Mouse (Mus musculus): ENCODE measurements around the gene Spib.

Gene Spib

GRCm38 (mm10) chr7:44548497-44549087 lies 16.7 kb upstream of the Spib start, which contains the start of gene Pold1:
Pold1 (minus strand) TSS chr7:44548849.
- DNase-seq (ENCODE audit: low spot score in 2 of 2), result peak; percentile 99 to 100

- peak in 1 of 2 experiments; percentile 51 for DNase-seq (ENCODE audit: low spot score in 2 of 2)
Observed at GRCm38 (mm10) chr7:44547725-44548124, 15.9 kb upstream of the Spib start.

DNA sequence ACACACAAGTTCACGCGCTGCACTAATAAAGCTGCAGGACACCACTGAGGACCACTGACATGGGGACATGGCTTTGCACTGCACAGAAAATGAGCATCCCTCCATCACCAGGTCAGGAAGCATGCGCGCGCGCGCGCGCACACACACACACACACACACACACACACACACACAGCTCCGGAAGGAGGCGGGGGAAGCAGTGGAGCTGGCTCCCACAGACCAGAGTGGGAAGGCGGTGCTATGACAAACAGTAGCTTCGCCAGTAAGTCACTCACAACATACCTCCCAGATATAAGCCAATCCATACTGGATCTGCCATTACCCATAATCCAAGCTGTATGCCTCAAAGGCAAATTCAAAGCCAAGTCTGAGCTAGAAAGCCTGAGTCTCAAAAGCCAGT lies 15.2 kb upstream of the Spib start:
- DNase-seq (ENCODE audit: low spot score in 2 of 2), result peak in 1 of 2 experiments; percentile 44

DNA sequence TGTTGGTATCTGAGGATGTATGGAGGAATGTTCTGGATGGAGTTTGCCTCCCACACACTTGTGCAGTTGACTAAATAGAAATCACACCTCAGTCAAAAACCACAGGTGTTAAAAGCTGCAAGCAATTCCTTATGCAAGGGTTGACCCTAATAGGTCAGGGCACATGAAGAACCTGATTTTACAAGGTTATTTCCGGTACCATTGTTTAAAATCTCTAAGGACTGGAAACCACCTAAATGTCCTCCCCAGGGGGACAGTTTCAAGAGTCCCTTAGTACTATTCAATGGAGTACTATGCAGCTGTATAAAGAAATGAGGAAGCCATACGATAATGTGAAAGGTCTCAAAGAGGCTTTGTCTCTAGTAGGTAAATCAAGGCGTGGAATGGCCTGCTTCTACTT lies 14.4 kb upstream of the Spib start:
- no peak for DNase-seq (ENCODE audit: low spot score in 2 of 2)

DNA sequence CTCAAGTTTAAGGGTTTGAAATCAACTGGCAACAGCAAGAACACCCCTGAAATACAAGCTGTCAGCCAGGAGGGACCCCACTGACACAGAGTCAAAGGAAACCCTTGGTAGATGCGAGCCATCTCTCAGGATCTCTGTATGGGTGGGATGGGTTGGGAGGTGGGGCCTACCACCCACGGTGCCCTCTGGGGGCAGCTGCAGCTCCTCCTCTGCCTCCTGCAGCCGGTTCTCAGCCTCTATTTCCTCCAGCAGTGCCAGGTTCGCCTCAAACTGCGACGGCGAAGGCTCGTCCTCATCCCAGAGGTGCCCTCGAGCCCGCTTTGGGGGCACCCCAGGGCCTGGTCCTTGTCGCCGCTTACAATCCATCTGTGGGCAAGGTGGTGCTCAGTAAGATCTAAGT lies 11.2 kb upstream of the Spib start:
- no peak for DNase-seq (ENCODE audit: low spot score in 2 of 2)

GRCm38 (mm10) chr7:44542555-44542954 lies 10.7 kb upstream of the Spib start:
- DNase-seq (ENCODE audit: low spot score in 2 of 2), result no peak

DNA sequence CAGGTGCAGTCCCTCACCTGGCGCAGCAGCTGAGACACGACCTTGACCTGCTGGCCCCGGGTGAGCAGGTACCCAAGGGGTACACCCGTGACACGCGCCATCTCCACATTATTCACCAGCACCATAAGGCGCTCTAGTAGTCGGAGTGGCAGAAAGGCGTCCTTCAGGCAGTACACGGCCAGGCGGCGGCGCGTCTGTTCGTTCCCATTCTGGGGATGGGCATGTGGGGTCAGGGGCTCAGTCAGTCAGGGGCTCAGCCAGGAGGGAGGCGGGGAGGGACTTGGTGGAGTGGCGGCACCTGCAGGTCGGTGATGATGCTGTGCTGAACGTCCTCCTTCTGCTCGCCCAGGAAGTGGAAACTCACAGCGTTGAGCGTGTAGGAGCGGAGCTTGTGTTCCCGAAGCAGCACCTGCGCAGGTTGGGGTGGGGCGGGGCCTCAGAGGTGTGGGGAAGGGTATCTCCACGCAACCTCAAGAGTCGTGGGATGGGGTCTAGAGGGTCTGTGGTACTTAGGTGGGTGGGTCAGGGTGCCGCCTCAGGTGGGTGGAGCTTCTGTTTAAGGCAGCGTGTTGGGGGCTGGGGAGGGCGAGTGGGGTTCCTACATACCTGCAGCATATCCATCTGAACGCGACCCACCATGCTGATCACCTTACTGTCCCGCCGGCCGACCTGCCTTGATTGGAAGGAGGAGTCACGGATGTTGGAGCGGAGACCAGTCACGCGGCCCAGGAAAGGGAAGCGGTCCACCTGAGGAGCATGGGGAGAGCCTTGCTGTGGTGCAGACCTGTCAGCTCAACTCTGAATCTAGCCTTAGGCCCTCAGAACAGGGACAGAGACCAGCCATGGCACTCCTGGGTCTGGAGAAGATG lies 7.1 kb upstream of the Spib start:
- peak in 1 of 2 experiments; percentile 19 for DNase-seq (ENCODE audit: low spot score in 2 of 2)

- DNase-seq (ENCODE audit: low spot score in 2 of 2), result peak in 1 of 2 experiments; percentile 13
Observed at GRCm38 (mm10) chr7:44537496-44537895, 5.6 kb upstream of the Spib start.

- peak in 1 of 2 experiments; percentile 13 for DNase-seq (ENCODE audit: low spot score in 2 of 2)
Observed at GRCm38 (mm10) chr7:44537009-44537408, 5.1 kb upstream of the Spib start.

DNA sequence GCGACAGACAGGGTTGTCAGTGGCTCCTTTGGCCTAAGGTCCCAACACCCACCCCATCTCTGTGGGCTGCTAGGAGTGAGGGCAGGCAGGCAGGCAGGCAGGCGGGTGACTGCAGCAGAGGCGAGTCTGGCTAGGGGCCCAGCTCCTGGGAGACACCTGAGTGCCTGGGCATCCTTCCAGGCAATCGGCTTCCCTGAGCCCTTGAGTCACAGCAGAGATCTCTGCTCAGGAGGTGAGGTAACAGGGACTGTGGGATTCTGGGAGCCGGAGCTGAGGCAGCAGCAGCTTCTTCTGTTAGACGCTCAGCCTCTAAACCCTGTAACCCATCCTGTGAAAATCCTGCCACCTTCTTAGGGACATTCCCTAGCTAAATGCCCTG lies 4.7 kb upstream of the Spib start:
- DNase-seq (ENCODE audit: low spot score in 2 of 2), result no peak

DNA sequence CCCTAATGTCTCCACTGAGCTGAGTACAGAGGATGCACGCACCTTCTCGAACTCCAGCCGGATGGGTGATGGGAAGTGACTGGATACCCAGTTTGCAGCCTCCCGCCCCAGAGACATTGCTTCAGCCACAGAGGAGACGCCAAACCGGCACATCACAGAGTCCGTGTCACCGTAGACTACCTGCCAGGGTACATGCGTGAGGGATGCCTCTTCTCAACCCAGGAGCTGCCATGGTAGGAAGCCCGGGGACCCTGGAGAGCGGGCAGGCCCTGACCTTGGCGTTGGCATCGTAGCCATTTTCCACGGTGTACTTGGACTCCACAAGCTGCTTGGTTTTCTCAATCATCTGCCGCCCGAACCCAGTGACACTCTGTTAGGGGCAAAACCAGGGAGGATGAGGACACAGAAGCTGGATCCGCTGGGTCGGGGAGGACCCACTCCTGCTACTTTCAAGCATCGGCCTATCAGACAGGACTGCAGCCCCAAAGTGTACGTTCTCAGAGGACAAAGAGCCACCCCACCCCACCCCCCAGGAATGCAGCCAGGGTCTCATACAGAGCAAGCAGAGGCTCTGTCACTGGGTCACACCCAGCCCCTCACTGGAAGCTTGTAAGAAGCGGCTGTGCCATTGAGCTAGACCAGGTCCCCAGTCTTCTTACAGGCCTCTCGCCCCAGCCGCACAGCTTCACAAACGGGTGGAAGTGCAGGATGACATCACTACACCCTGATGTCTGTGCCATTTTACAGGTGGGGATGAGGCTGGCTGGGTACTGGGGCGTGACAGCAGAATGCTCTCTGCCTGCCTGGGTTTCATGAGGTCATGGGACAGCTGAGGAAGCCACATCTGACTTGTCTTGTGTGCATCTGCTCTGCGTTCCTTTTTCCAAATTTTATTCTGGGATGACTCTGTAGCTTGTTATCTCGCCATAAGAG lies 4.1 kb upstream of the Spib start:
- peak in 1 of 2 experiments; percentile 56 for DNase-seq (ENCODE audit: low spot score in 2 of 2)

- peak in 1 of 2 experiments; percentile 47 for DNase-seq (ENCODE audit: low spot score in 2 of 2)
Observed at GRCm38 (mm10) chr7:44534656-44535441, 3.0 kb upstream of the Spib start.

DNA sequence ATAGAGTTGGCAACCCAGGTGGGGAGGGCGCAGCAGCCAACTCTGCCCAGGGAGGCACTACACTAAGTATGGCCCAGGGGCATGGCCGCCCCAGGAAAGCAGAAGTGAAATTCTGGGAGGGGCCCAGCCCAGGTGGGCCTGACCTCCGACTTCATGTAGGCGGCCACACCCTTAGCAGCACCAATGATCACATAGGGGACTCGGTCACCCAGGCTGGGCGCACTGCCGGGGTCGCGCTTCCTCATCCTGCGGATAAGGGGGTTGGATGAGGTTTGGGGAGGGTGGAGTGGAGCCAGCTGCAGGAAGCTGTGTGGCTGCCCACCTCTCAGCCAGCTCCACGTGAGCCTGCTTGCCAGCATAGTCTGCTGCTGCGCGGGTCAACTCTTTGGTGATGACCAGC lies 2.4 kb upstream of the Spib start:
- DNase-seq (ENCODE audit: low spot score in 2 of 2), result peak in 1 of 2 experiments; percentile 80

- DNase-seq (ENCODE audit: low spot score in 2 of 2), result no peak
Observed at GRCm38 (mm10) chr7:44533746-44534045, 1.8 kb upstream of the Spib start.

- DNase-seq (ENCODE audit: low spot score in 2 of 2), result peak in 1 of 2 experiments; percentile 64
Observed at GRCm38 (mm10) chr7:44532918-44533745, 1.3 kb upstream of the Spib start.

DNA sequence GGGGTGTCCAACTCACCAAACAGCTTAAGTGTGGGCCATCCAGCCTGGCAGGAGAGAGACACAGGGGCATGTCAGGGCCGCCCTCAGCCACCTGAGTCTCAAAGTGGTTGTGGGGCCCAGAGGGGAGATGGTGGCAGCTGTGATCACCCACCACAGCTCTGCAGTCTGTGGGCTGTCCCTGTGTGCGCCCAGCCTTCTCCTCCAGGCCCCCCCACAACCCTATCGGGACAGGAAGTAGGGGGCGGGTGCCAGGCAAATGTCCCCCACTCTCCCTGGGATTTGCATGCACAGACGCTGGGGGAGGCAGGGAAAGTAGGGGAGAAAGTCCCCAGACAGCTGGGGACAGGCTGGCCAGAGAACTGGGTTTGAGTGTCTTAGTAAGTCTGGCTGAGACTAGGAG lies 664 bp downstream of the Spib start:
- peak in 1 of 2 experiments; percentile 71 for DNase-seq (ENCODE audit: low spot score in 2 of 2)

- DNase-seq (ENCODE audit: low spot score in 2 of 2), result no peak
Observed at GRCm38 (mm10) chr7:44530507-44530906, 1.4 kb downstream of the Spib start.

GRCm38 (mm10) chr7:44529518-44529917 lies 2.4 kb downstream of the Spib start:
- DNase-seq (ENCODE audit: low spot score in 2 of 2), result peak in 1 of 2 experiments; percentile 48

DNA sequence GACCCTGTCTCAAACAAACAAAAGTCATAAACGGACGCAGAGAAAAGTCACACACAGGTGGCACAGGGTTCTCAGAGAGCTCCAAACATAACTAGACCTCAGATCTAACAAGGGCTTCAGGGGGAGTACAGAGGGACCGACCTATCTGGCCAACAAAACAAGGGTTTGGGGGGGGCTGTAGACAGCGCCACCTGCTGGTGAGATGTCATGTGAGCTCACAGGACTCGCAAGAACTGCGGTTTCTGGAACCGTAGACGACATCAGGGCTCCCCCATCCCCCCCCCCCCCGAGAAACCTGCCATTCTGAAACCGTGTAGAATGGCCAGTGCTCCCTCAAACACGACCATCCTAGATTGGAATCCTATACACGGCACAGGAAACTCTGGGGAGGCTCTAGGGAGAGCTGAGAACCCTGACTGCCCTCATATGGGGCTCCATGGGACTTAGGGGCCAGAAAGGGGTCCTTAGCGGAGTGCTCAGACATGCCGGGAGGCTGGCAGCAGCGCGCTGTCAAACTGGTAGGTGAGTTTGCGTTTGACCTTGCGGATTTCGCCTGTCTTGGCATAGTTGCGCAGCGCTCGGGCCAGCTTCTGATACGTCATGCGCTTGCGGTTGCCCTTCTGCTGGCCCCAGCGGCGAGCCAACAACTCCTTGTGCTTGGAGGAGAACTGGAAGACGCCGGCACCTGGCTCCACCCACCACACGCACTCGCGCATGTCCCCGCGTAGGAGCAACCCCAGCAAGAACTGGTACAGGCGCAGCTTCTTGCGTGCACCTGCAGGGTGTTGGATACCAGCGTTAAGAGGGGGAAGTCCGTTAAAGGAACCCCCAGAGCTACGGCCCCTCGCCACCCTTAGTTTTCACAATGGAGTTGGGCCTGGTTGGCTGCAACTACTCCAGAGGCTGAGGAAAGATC lies 4.1 kb downstream of the Spib start:
- DNase-seq (ENCODE audit: low spot score in 2 of 2), result peak; percentile 53 to 88
